In genomic region chr5:137102575-137103522, GRCm38 (mm10) we compare ENCODE assay signal across 8 mouse cellular contexts. TPM values are rescaled to one million over a fixed set of nuclear protein-coding genes. Genes with fewer than 3 reads are reported as not detected.
A peak's percentile ranks its signal among the peaks of the same experiment; 100 is the strongest.
DNase-seq lines count a peak whose midpoint lies in the region; ATAC-seq and TF ChIP-seq lines count a peak whose summit lies in the region.

No protein-coding gene starts in this region.

- no peak for TF ChIP-seq CTCF in E14TG2a.4 (conservative IDR thresholded peaks at IDR 0.05; ENCODE audit: low read length)

- peak; percentile 78 for ATAC-seq in granulocyte monocyte progenitor cell, adult 5-6 weeks (replicated peaks; ENCODE audit: poor library complexity, severe bottlenecking)
- ATAC-seq in monocyte, adult 5-6 weeks (replicated peaks; ENCODE audit: insufficient number of reproducible peaks, low FRiP score, low TSS enrichment, poor library complexity, severe bottlenecking) = peak; percentile 43; the same call in 1 of the 2 replicates

- H3K4me1 ChIP-seq in E14TG2a.4 (replicated peaks; ENCODE audit: low read depth, low read length) = peaks cover 30% of the 10 kb centered on the region

- peak; percentile 74 for DNase-seq in gastrocnemius, adult 18-20 months (ENCODE audit: low spot score)
- DNase-seq in gastrocnemius, postnatal 4 days (ENCODE audit: low spot score in 2 of 2) = no peak
- DNase-seq in c-Kit-positive CD71-negative TER-119-negative erythroid progenitor cells, embryonic 14.5 days (ENCODE audit: low read depth) = peak; percentile 70
- peak; percentile 43 to 45 for DNase-seq in layer of hippocampus, postnatal 10 days (ENCODE audit: low spot score in 2 of 2)
- DNase-seq in urinary bladder, postnatal 36 days (ENCODE audit: low spot score in 2 of 2) = peak; percentile 38 to 63

- no peaks in the 10 kb centered on the region for H3K9me3 ChIP-seq in E14TG2a.4 (ENCODE audit: low read length)

- peaks cover 14% of the 10 kb centered on the region for H3K27me3 ChIP-seq in E14TG2a.4 (ENCODE audit: insufficient read depth, low read length)

- H3K4me3 ChIP-seq in E14TG2a.4 (replicated peaks; ENCODE audit: low read length) = peak overlapping the region; percentile 65

- H3K36me3 ChIP-seq in E14TG2a.4 (ENCODE audit: insufficient read depth, low read length) = no peaks in the 10 kb centered on the region

RNA-seq across cellular contexts. Expression of gene Trim56, which starts 13.2 kb away (rescaled TPM):
- 1 to 10 TPM; 7.4 to 8.0 TPM for total RNA-seq in gastrocnemius, adult 18-20 months (2021)
- 10 to 100 TPM; 13.6 to 13.8 TPM for total RNA-seq in gastrocnemius, postnatal 4 days (2021)
- 24.2 and 28.4 TPM in 2 replicates for total RNA-seq in granulocyte monocyte progenitor cell, adult 5-6 weeks (2014; fragmentation: Nextera tagmentation)
- total RNA-seq in granulocyte monocyte progenitor cell, adult 5-6 weeks (2017) = 26.0 and 26.9 TPM in 2 replicates
- total RNA-seq in layer of hippocampus, postnatal 10 days (2021) = 1 to 10 TPM; 4.8 to 5.2 TPM
- 36.1 to 76.1 TPM (median 37.9 TPM) in 3 replicates for total RNA-seq in monocyte, adult 5-6 weeks (2017)

RNA-seq across cellular contexts. Expression of gene Serpine1, which starts 30.8 kb away (rescaled TPM):
- total RNA-seq in gastrocnemius, adult 18-20 months (2021) = 1 to 10 TPM; 4.9 to 5.5 TPM
- 1 to 10 TPM; 3.6 to 4.9 TPM for total RNA-seq in gastrocnemius, postnatal 4 days (2021)
- not detected in 2 replicates for total RNA-seq in granulocyte monocyte progenitor cell, adult 5-6 weeks (2014; fragmentation: Nextera tagmentation)
- not detected in 2 replicates for total RNA-seq in granulocyte monocyte progenitor cell, adult 5-6 weeks (2017)
- total RNA-seq in layer of hippocampus, postnatal 10 days (2021) = under 1 TPM; 0.80 to 0.96 TPM
- total RNA-seq in monocyte, adult 5-6 weeks (2017) = not detected in 3 replicates

RNA-seq across cellular contexts. Expression of gene Muc3, which starts 46.3 kb away (rescaled TPM):
- not detected for total RNA-seq in gastrocnemius, adult 18-20 months (2021)
- not detected for total RNA-seq in gastrocnemius, postnatal 4 days (2021)
- not detected in 2 replicates for total RNA-seq in granulocyte monocyte progenitor cell, adult 5-6 weeks (2014; fragmentation: Nextera tagmentation)
- not detected in 2 replicates for total RNA-seq in granulocyte monocyte progenitor cell, adult 5-6 weeks (2017)
- total RNA-seq in layer of hippocampus, postnatal 10 days (2021) = not detected
- not detected in 3 replicates for total RNA-seq in monocyte, adult 5-6 weeks (2017)

RNA-seq across cellular contexts. Expression of gene Ap1s1, which starts 56.9 kb away (rescaled TPM):
- total RNA-seq in gastrocnemius, adult 18-20 months (2021) = 10 to 100 TPM; 14.0 to 17.1 TPM
- 10 to 100 TPM; 67.3 to 68.0 TPM for total RNA-seq in gastrocnemius, postnatal 4 days (2021)
- 84.9 and 95.5 TPM in 2 replicates for total RNA-seq in granulocyte monocyte progenitor cell, adult 5-6 weeks (2014; fragmentation: Nextera tagmentation)
- 83.1 and 86.9 TPM in 2 replicates for total RNA-seq in granulocyte monocyte progenitor cell, adult 5-6 weeks (2017)
- total RNA-seq in layer of hippocampus, postnatal 10 days (2021) = 100 to 1,000 TPM; 187 to 196 TPM
- total RNA-seq in monocyte, adult 5-6 weeks (2017) = 11.6 to 30.8 TPM (median 18.7 TPM) in 3 replicates

Comparison
In these comparisons a context has a peak if more than half of its experiments do, and no peak if none do; other contexts are left out.
1. DNase-seq: peak in gastrocnemius, adult 18-20 months (single experiment), c-Kit-positive CD71-negative TER-119-negative erythroid progenitor cells, embryonic 14.5 days (single experiment), layer of hippocampus, postnatal 10 days (2 of 2) and urinary bladder, postnatal 36 days (2 of 2); none in gastrocnemius, postnatal 4 days (0 of 2).